Mouse (Mus musculus) CH12.LX (cell line): Measurements from ENCODE around the gene Crabp1. TPM values are rescaled to one million over a fixed set of nuclear protein-coding genes. Genes with fewer than 3 reads are reported as not detected.

Experiments used
- DNase-seq: peaks from one replicate; pipeline ENCODE4 v3.0.0-alpha.2; 2013; ENCODE audit errors: extremely low read depth
- H3K27ac ChIP-seq: 2 replicates; pipeline ENCODE4 v1.5.1; 2012; ENCODE audit warnings: low read depth, mild to moderate bottlenecking, control low read depth, moderate library complexity; ENCODE audit not compliant: insufficient read depth
- H3K27me3 ChIP-seq: replicated peaks from 2 replicates; pipeline ENCODE3; 2012; ENCODE audit warnings: inconsistent platforms
- H3K36me3 ChIP-seq, 2 experiments: replicated peaks in 1 of 2; 2 replicates each; pipeline versions ENCODE3 to v1.6.1; 2012; ENCODE audit warnings: inconsistent platforms in 1 of 2, low read length in 1 of 2, mild to moderate bottlenecking in 1 of 2, mixed read lengths in 1 of 2, moderate library complexity in 1 of 2; ENCODE audit not compliant: control insufficient read depth in 1 of 2, insufficient read depth in 1 of 2
- H3K4me1 ChIP-seq, 2 experiments: 2 replicates each; pipeline ENCODE4 v1.6.1; 2012; ENCODE audit warnings: inconsistent platforms in 1 of 2, moderate library complexity in 1 of 2; ENCODE audit not compliant: insufficient read depth in 2 of 2, control insufficient read depth in 1 of 2
- H3K4me2 ChIP-seq: 2 replicates; pipeline ENCODE4 v1.6.1; 2012; ENCODE audit warnings: low read depth, mild to moderate bottlenecking, control low read depth; ENCODE audit not compliant: poor library complexity, insufficient read depth, severe bottlenecking
- H3K4me3 ChIP-seq, 3 experiments: fragments of 150-350 bp in 1 of 3; sonication (generic) in 1 of 3; replicated peaks in 1 of 3; 2 replicates each; pipeline versions ENCODE3 to v1.5.1; 2011 to 2012; ENCODE audit warnings: low read depth in 2 of 3, low read length in 2 of 3, mild to moderate bottlenecking in 2 of 3, moderate library complexity in 2 of 3, control low read depth in 1 of 3, improper control_type of control experiment in 1 of 3, inconsistent platforms in 1 of 3, mixed read lengths in 1 of 3; ENCODE audit not compliant: poor library complexity in 1 of 3
- H3K79me2 ChIP-seq: replicated peaks from 2 replicates; pipeline ENCODE4 v1.6.1; 2012; ENCODE audit warnings: mild to moderate bottlenecking, moderate library complexity; ENCODE audit not compliant: control insufficient read depth, poor library complexity, insufficient read depth, severe bottlenecking; ENCODE audit errors: extremely low read depth
- H3K9ac ChIP-seq: 2 replicates; pipeline ENCODE4 v1.6.1; 2012; ENCODE audit warnings: low read depth, mild to moderate bottlenecking, control low read depth, moderate library complexity; ENCODE audit not compliant: insufficient read depth
- H3K9me3 ChIP-seq: replicated peaks from 2 replicates; pipeline ENCODE3; 2012; ENCODE audit warnings: low read length, inconsistent platforms, mixed read lengths
- CHD1 ChIP-seq: IDR thresholded peaks from 2 replicates; pipeline ENCODE4 v1.6.1; 2012; ENCODE audit warnings: low read depth, low read length, improper control_type of control experiment, inconsistent platforms
- CHD2 ChIP-seq: IDR thresholded peaks from 2 replicates; pipeline ENCODE4 v1.6.1; 2011; ENCODE audit warnings: low read length, improper control_type of control experiment
- CTCF ChIP-seq, 2 experiments: IDR thresholded peaks in 1 of 2; conservative IDR thresholded peaks in 1 of 2; 2 replicates each; pipeline ENCODE4 v1.5.1; 2011 to 2012; ENCODE audit warnings: low read depth in 2 of 2, low read length in 2 of 2, improper control_type of control experiment in 1 of 2, inconsistent platforms in 1 of 2, mild to moderate bottlenecking in 1 of 2, moderate library complexity in 1 of 2
- E2F4 ChIP-seq: IDR thresholded peaks from 2 replicates; pipeline ENCODE4 v1.6.1; 2011; ENCODE audit warnings: low read depth, low read length, improper control_type of control experiment; ENCODE audit not compliant: insufficient replicate concordance
- ELF1 ChIP-seq: IDR thresholded peaks from 2 replicates; pipeline ENCODE4 v1.6.1; 2014; ENCODE audit warnings: low read depth, mild to moderate bottlenecking, inconsistent platforms, low read length, improper control_type of control experiment
- EP300 ChIP-seq: IDR thresholded peaks from 2 replicates; pipeline ENCODE4 v1.6.1; 2011; ENCODE audit warnings: low read length, improper control_type of control experiment
- GABPA ChIP-seq: IDR thresholded peaks from 2 replicates; pipeline ENCODE4 v1.6.1; 2012; ENCODE audit warnings: low read depth, low read length, improper control_type of control experiment, inconsistent platforms; ENCODE audit not compliant: insufficient replicate concordance
- HCFC1 ChIP-seq: IDR thresholded peaks from 2 replicates; pipeline ENCODE4 v1.6.1; 2012; ENCODE audit warnings: low read depth, mild to moderate bottlenecking, inconsistent platforms, low read length, improper control_type of control experiment
- KAT2A ChIP-seq: IDR thresholded peaks from 2 replicates; pipeline ENCODE4 v1.6.1; 2012; ENCODE audit warnings: low read length, improper control_type of control experiment, inconsistent platforms; ENCODE audit not compliant: insufficient replicate concordance
- MAFK ChIP-seq: IDR thresholded peaks from 2 replicates; pipeline ENCODE4 v1.6.1; 2011; ENCODE audit warnings: low read length, improper control_type of control experiment; ENCODE audit not compliant: insufficient replicate concordance
- MEF2A ChIP-seq: IDR thresholded peaks from 2 replicates; pipeline ENCODE4 v1.6.1; 2014; ENCODE audit warnings: low read depth, mild to moderate bottlenecking, inconsistent platforms, low read length, improper control_type of control experiment, borderline replicate concordance
- NRF1 ChIP-seq: IDR thresholded peaks from 2 replicates; pipeline ENCODE4 v1.6.1; 2014; ENCODE audit warnings: low read depth, mild to moderate bottlenecking, inconsistent platforms, low read length, improper control_type of control experiment, moderate library complexity
- PAX5 ChIP-seq: IDR thresholded peaks from 2 replicates; pipeline ENCODE4 v1.6.1; 2012; ENCODE audit warnings: low read length, inconsistent platforms, mixed read lengths
- POLR2AphosphoS2 ChIP-seq: IDR thresholded peaks from 2 replicates; pipeline ENCODE4 v1.6.1; 2011; ENCODE audit warnings: low read depth, low read length, improper control_type of control experiment
- RAD21 ChIP-seq: IDR thresholded peaks from 2 replicates; pipeline ENCODE4 v1.6.1; 2011; ENCODE audit warnings: low read depth, mild to moderate bottlenecking, low read length, improper control_type of control experiment, moderate library complexity
- RCOR1 ChIP-seq: conservative IDR thresholded peaks from 2 replicates; pipeline ENCODE4 v1.6.1; 2012; ENCODE audit warnings: low read depth, mild to moderate bottlenecking, inconsistent platforms, low read length, improper control_type of control experiment
- SIN3A ChIP-seq: IDR thresholded peaks from 2 replicates; pipeline ENCODE4 v1.6.1; 2012; ENCODE audit warnings: low read length, improper control_type of control experiment, inconsistent platforms
- SMC3 ChIP-seq: IDR thresholded peaks from 2 replicates; pipeline ENCODE4 v1.6.1; 2011; ENCODE audit warnings: low read depth, low read length, improper control_type of control experiment
- TBP ChIP-seq: conservative IDR thresholded peaks from 2 replicates; pipeline ENCODE4 v1.6.1; 2011; ENCODE audit warnings: low read depth, low read length, improper control_type of control experiment
- UBTF ChIP-seq: IDR thresholded peaks from 2 replicates; pipeline ENCODE4 v1.6.1; 2012; ENCODE audit warnings: low read depth, mild to moderate bottlenecking, inconsistent platforms, low read length, improper control_type of control experiment, moderate library complexity
- USF2 ChIP-seq: conservative IDR thresholded peaks from 2 replicates; pipeline ENCODE4 v1.6.1; 2011; ENCODE audit warnings: low read depth, low read length, improper control_type of control experiment
- ZKSCAN1 ChIP-seq: IDR thresholded peaks from 2 replicates; pipeline ENCODE4 v1.6.1; 2012; ENCODE audit warnings: low read depth, inconsistent platforms, low read length, improper control_type of control experiment, borderline replicate concordance
- dilution Hi-C: fragments of 300-500 bp; cut with MboI; formaldehyde crosslinking; loops from 2 replicates; pipeline ENCODE4 v1.14.3; 2020; ENCODE audit warnings: low sequenced_read_pairs; ENCODE audit not compliant: extremely low pct_unique_long_range_greater_than_20kb, extremely low pct_ligation_motif_present
- in situ Hi-C: fragments of 300-500 bp; cut with MboI; formaldehyde crosslinking; loops from 3 replicates; pipeline ENCODE4 v1.14.3; 2019; ENCODE audit warnings: low sequenced_read_pairs, low pct_ligation_motif_present, low pct_unique_long_range_greater_than_20kb, mixed read lengths
- polyA plus RNA-seq: library from polyadenylated mRNA; unstranded; fragments of >175 nt; gene quantifications from 2 replicates; pipeline ENCODE4 v1.2.1, GENCODE M21; 2012; ENCODE audit warnings: low read depth; ENCODE audit not compliant: insufficient read length
- total RNA-seq, 2 experiments: library from RNA; depleted of rRNA; stranded (reverse); fragments of 300-350 nt in 1 of 2; fragments of >200 nt in 1 of 2; gene quantifications; 2 replicates each; pipeline ENCODE4 v1.2.3; 2012 to 2014

Gene Crabp1
- total and polyA plus RNA-seq, 3 experiments = not detected

DNA sequence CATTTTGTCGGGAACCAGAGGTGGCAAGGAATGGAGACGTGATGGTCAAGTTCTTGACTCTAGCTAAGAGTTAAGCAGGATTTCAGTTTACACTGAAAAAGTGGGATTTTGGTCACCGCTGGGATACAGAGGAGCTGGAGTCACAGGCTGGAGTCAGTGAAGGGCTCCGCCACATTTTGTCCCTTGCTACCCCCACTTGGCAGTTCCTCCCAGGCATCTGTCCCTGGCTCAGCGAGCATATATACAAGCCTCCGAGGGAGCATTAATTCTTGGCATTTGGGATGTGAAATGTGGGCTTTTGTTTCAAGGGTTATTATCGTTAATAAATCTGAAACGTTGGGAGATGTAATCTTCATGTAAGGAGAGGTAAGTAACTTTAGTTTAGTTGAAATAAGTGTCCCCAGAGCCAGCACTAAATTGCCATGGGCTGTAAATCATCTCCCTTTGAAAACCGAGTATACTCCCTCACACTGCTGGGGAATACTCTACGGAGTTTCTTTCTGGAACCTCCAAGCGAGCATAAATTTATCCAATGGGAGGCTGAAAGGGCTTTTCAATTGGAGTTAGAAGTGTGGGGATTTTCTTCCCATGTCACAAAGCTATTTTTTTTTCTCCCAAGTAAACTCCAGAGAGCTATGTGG lies 5.7 kb downstream of the Crabp1 start:
- DNase-seq = no peak
- Histone ChIP-seq H3K79me2 (no peaks in the 10 kb centered on the region), H3K4me3 (no peak overlapping the region), H3K36me3 (no peaks in the 10 kb centered on the region), H3K4me2 (no peak overlapping the region), H3K4me1 (no peaks in the 10 kb centered on the region), H3K27ac (no peak overlapping the region), H3K27me3 (peaks cover 55% of the 10 kb centered on the region), H3K9me3 (no peaks in the 10 kb centered on the region), H3K9ac (no peak overlapping the region)
- TF ChIP-seq HCFC1 = no peak
- no peak for TF ChIP-seq USF2
- TF ChIP-seq GABPA = no peak
- no peak for TF ChIP-seq E2F4
- TF ChIP-seq CTCF (conservative IDR thresholded peaks at IDR 0.05 in 1 of 2, IDR thresholded peaks at IDR 0.05 in 1 of 2; ENCODE audit: low read depth in 2 of 2, low read length in 2 of 2) = no peak
- TF ChIP-seq NRF1 = no peak
- TF ChIP-seq POLR2AphosphoS2 = no peak
- dilution Hi-C loops (no loop called here), in situ Hi-C loops (no loop called here)

GRCm38 (mm10) chr9:54776451-54776982 lies 12.0 kb downstream of the Crabp1 start:
- no peak overlapping the region for H3K4me3 ChIP-seq
- TF ChIP-seq ELF1 = no peak
- no peak for TF ChIP-seq PAX5
- no peak for TF ChIP-seq CHD2
- TF ChIP-seq UBTF = no peak
- no peak for TF ChIP-seq CHD1
- TF ChIP-seq SMC3 = no peak
- no peak for TF ChIP-seq RAD21
- TF ChIP-seq NRF1 = no peak
- TF ChIP-seq RCOR1 = no peak
- no peak for TF ChIP-seq TBP
- TF ChIP-seq MEF2A = no peak
- no peak for TF ChIP-seq KAT2A
- TF ChIP-seq ZKSCAN1 = no peak
- no peak for TF ChIP-seq USF2
- TF ChIP-seq SIN3A = no peak
- no peak for TF ChIP-seq MAFK
- no peak for TF ChIP-seq EP300
- no peak for TF ChIP-seq HCFC1
- DNase-seq = no peak
- dilution Hi-C loops = no loop called here
- no peak overlapping the region for H3K9ac ChIP-seq
- H3K4me2 ChIP-seq = no peak overlapping the region
- in situ Hi-C loops = no loop called here
- no peaks in the 10 kb centered on the region for H3K4me1 ChIP-seq
- H3K27me3 ChIP-seq = peaks cover 14% of the 10 kb centered on the region
- H3K36me3 ChIP-seq = no peaks in the 10 kb centered on the region
- H3K9me3 ChIP-seq = no peaks in the 10 kb centered on the region
- no peaks in the 10 kb centered on the region for H3K79me2 ChIP-seq
- H3K27ac ChIP-seq = no peak overlapping the region
